Mouse (Mus musculus): ENCODE measurements at regions not wholly inside any gene's neighbourhood (a gene's known extent, or its start where the extent isn't known, plus 50 kb on each side); places are given as distances from the start of the nearest gene placed in this dataset.
A peak's percentile ranks its signal among the peaks of the same experiment; 100 is the strongest.

GRCm38 (mm10) chr1:73265009-73265408 is 249.3 kb upstream of the Tnp1 start:
- no peak overlapping the region for H3K4me2 ChIP-seq
- ATAC-seq (ENCODE audit: borderline replicate concordance, extremely low read depth, low FRiP score, low TSS enrichment), result no peak
- peaks cover 6% of the 10 kb centered on the region for H3K4me1 ChIP-seq
- 42% methylated on average over 4 of the region's 4 CpGs for WGBS
- H3K36me3 ChIP-seq, result no peaks in the 10 kb centered on the region
- H3K27me3 ChIP-seq, result no peaks in the 10 kb centered on the region
- H3K27ac ChIP-seq, result no peak overlapping the region
- no peaks in the 10 kb centered on the region for H3K9me3 ChIP-seq
- H3K9ac ChIP-seq, result no peak overlapping the region
- no peak overlapping the region for H3K4me3 ChIP-seq

- Histone ChIP-seq H3K4me2 (no peak overlapping the region), H3K9me3 (no peaks in the 10 kb centered on the region), H3K27ac (no peak overlapping the region), H3K36me3 (no peaks in the 10 kb centered on the region), H3K4me1 (peaks cover 11% of the 10 kb centered on the region), H3K27me3 (no peaks in the 10 kb centered on the region), H3K4me3 (no peak overlapping the region), H3K9ac (no peak overlapping the region)
- ATAC-seq (ENCODE audit: borderline replicate concordance, extremely low read depth, low FRiP score, low TSS enrichment), result no peak
- 59% methylated on average over 7 of the region's 7 CpGs for WGBS
Observed at GRCm38 (mm10) chr1:73264245-73264644, 248.5 kb upstream of the Tnp1 start.

- 27% methylated on average over 5 of the region's 5 CpGs for WGBS
- H3K36me3 ChIP-seq, result no peaks in the 10 kb centered on the region
- no peaks in the 10 kb centered on the region for H3K9me3 ChIP-seq
- H3K27me3 ChIP-seq, result no peaks in the 10 kb centered on the region
- ATAC-seq (ENCODE audit: borderline replicate concordance, extremely low read depth, low FRiP score, low TSS enrichment), result peak; percentile 93
- no peak overlapping the region for H3K4me3 ChIP-seq
- no peak overlapping the region for H3K27ac ChIP-seq
- peaks cover 14% of the 10 kb centered on the region for H3K4me1 ChIP-seq
- H3K4me2 ChIP-seq, result no peak overlapping the region
- H3K9ac ChIP-seq, result no peak overlapping the region
Observed at GRCm38 (mm10) chr1:73259525-73260098, 243.9 kb upstream of the Tnp1 start.

GRCm38 (mm10) chr1:73257263-73257662 is 241.6 kb upstream of the Tnp1 start:
- H3K4me3 ChIP-seq, result no peak overlapping the region
- H3K9me3 ChIP-seq, result no peaks in the 10 kb centered on the region
- no peaks in the 10 kb centered on the region for H3K27me3 ChIP-seq
- no peak overlapping the region for H3K4me2 ChIP-seq
- no peak overlapping the region for H3K27ac ChIP-seq
- peaks cover 16% of the 10 kb centered on the region for H3K4me1 ChIP-seq
- 83% methylated on average over 2 of the region's 2 CpGs for WGBS
- no peak for ATAC-seq (ENCODE audit: borderline replicate concordance, extremely low read depth, low FRiP score, low TSS enrichment)
- no peaks in the 10 kb centered on the region for H3K36me3 ChIP-seq
- H3K9ac ChIP-seq, result no peak overlapping the region

GRCm38 (mm10) chr1:73251911-73252356 is 236.2 kb upstream of the Tnp1 start:
- Histone ChIP-seq H3K9ac (no peak overlapping the region), H3K36me3 (no peaks in the 10 kb centered on the region), H3K27ac (peak overlapping the region; percentile 72), H3K27me3 (no peaks in the 10 kb centered on the region), H3K9me3 (no peaks in the 10 kb centered on the region), H3K4me1 (0 out of 2 replicates have a peak, but pooled peaks cover 2% of the 10 kb centered on the region), H3K4me2 (peak overlapping the region; percentile 30; the same call in 1 of the 2 replicates), H3K4me3 (no peak overlapping the region)
- 40% methylated on average over 12 of the region's 12 CpGs for WGBS
- no peak for ATAC-seq (ENCODE audit: borderline replicate concordance, extremely low read depth, low FRiP score, low TSS enrichment)

- ATAC-seq (ENCODE audit: borderline replicate concordance, extremely low read depth, low FRiP score, low TSS enrichment), result no peak
- no peak overlapping the region for H3K4me2 ChIP-seq
- H3K4me1 ChIP-seq, result no peaks in the 10 kb centered on the region
- no peaks in the 10 kb centered on the region for H3K27me3 ChIP-seq
- H3K4me3 ChIP-seq, result no peak overlapping the region
- no peak overlapping the region for H3K9ac ChIP-seq
- WGBS, result 65% methylated on average over 2 of the region's 2 CpGs
- no peaks in the 10 kb centered on the region for H3K36me3 ChIP-seq
- no peak overlapping the region for H3K27ac ChIP-seq
- no peaks in the 10 kb centered on the region for H3K9me3 ChIP-seq
Observed at GRCm38 (mm10) chr1:73244016-73244415, 228.3 kb upstream of the Tnp1 start.

GRCm38 (mm10) chr1:73242290-73242689 is 226.6 kb upstream of the Tnp1 start:
- Histone ChIP-seq H3K4me3 (no peak overlapping the region), H3K36me3 (no peaks in the 10 kb centered on the region), H3K27me3 (no peaks in the 10 kb centered on the region), H3K4me2 (no peak overlapping the region), H3K27ac (no peak overlapping the region), H3K4me1 (no peaks in the 10 kb centered on the region), H3K9ac (no peak overlapping the region), H3K9me3 (no peaks in the 10 kb centered on the region)
- WGBS, result 84% methylated on average over 9 of the region's 9 CpGs
- no peak for ATAC-seq (ENCODE audit: borderline replicate concordance, extremely low read depth, low FRiP score, low TSS enrichment)

- no peaks in the 10 kb centered on the region for H3K36me3 ChIP-seq
- H3K4me1 ChIP-seq, result no peaks in the 10 kb centered on the region
- no peak overlapping the region for H3K27ac ChIP-seq
- WGBS, result 54% methylated on average over 3 of the region's 3 CpGs
- H3K9ac ChIP-seq, result no peak overlapping the region
- no peak for ATAC-seq (ENCODE audit: borderline replicate concordance, extremely low read depth, low FRiP score, low TSS enrichment)
- H3K4me3 ChIP-seq, result no peak overlapping the region
- no peaks in the 10 kb centered on the region for H3K27me3 ChIP-seq
- no peaks in the 10 kb centered on the region for H3K9me3 ChIP-seq
- H3K4me2 ChIP-seq, result no peak overlapping the region
Observed at GRCm38 (mm10) chr1:73236867-73237266, 221.2 kb upstream of the Tnp1 start.

GRCm38 (mm10) chr1:73233636-73234035 is 217.9 kb upstream of the Tnp1 start:
- Histone ChIP-seq H3K27me3 (no peaks in the 10 kb centered on the region), H3K4me2 (no peak overlapping the region), H3K4me1 (no peaks in the 10 kb centered on the region), H3K36me3 (no peaks in the 10 kb centered on the region), H3K4me3 (no peak overlapping the region), H3K9ac (no peak overlapping the region), H3K9me3 (no peaks in the 10 kb centered on the region), H3K27ac (no peak overlapping the region)
- ATAC-seq (ENCODE audit: borderline replicate concordance, extremely low read depth, low FRiP score, low TSS enrichment), result no peak

GRCm38 (mm10) chr1:73233041-73233440 is 217.3 kb upstream of the Tnp1 start:
- Histone ChIP-seq H3K9me3 (no peaks in the 10 kb centered on the region), H3K4me2 (no peak overlapping the region), H3K4me3 (no peak overlapping the region), H3K27me3 (no peaks in the 10 kb centered on the region), H3K36me3 (no peaks in the 10 kb centered on the region), H3K9ac (no peak overlapping the region), H3K4me1 (no peaks in the 10 kb centered on the region), H3K27ac (no peak overlapping the region)
- 71% methylated on average over 3 of the region's 3 CpGs for WGBS
- no peak for ATAC-seq (ENCODE audit: borderline replicate concordance, extremely low read depth, low FRiP score, low TSS enrichment)

GRCm38 (mm10) chr1:73230611-73231010 is 214.9 kb upstream of the Tnp1 start:
- ATAC-seq (ENCODE audit: borderline replicate concordance, extremely low read depth, low FRiP score, low TSS enrichment), result no peak
- no peaks in the 10 kb centered on the region for H3K27me3 ChIP-seq
- H3K36me3 ChIP-seq, result no peaks in the 10 kb centered on the region
- H3K4me2 ChIP-seq, result no peak overlapping the region
- WGBS, result 64% methylated on average over 1 of the region's 1 CpGs
- no peak overlapping the region for H3K9ac ChIP-seq
- H3K9me3 ChIP-seq, result no peaks in the 10 kb centered on the region
- H3K4me3 ChIP-seq, result no peak overlapping the region
- no peak overlapping the region for H3K27ac ChIP-seq
- no peaks in the 10 kb centered on the region for H3K4me1 ChIP-seq

- WGBS, result 87% methylated on average over 8 of the region's 8 CpGs
- Histone ChIP-seq H3K9me3 (no peaks in the 10 kb centered on the region), H3K9ac (no peak overlapping the region), H3K4me2 (no peak overlapping the region), H3K27ac (no peak overlapping the region), H3K36me3 (no peaks in the 10 kb centered on the region), H3K4me1 (no peaks in the 10 kb centered on the region), H3K27me3 (no peaks in the 10 kb centered on the region), H3K4me3 (no peak overlapping the region)
- no peak for ATAC-seq (ENCODE audit: borderline replicate concordance, extremely low read depth, low FRiP score, low TSS enrichment)
Observed at GRCm38 (mm10) chr1:73227246-73227645, 211.5 kb upstream of the Tnp1 start.

GRCm38 (mm10) chr1:73221863-73222262 is 206.2 kb upstream of the Tnp1 start:
- Histone ChIP-seq H3K27me3 (no peaks in the 10 kb centered on the region), H3K9ac (no peak overlapping the region), H3K9me3 (no peaks in the 10 kb centered on the region), H3K4me3 (no peak overlapping the region), H3K36me3 (no peaks in the 10 kb centered on the region), H3K27ac (no peak overlapping the region), H3K4me1 (peaks cover 3% of the 10 kb centered on the region; the same call in 1 of the 2 replicates), H3K4me2 (no peak overlapping the region)
- 6% methylated on average over 2 of the region's 2 CpGs for WGBS
- no peak for ATAC-seq (ENCODE audit: borderline replicate concordance, extremely low read depth, low FRiP score, low TSS enrichment)
